Mouse (Mus musculus): Measurements from ENCODE around the gene Wfdc21. TPM values are rescaled to one million over a fixed set of nuclear protein-coding genes. Genes with fewer than 3 reads are reported as not detected.

Gene Wfdc21
- 4.0 and 6.1 TPM in 2 replicates for polyA plus RNA-seq (2015; fragmentation: Nextera tagmentation; extraction: Ambion mirVana)

DNA sequence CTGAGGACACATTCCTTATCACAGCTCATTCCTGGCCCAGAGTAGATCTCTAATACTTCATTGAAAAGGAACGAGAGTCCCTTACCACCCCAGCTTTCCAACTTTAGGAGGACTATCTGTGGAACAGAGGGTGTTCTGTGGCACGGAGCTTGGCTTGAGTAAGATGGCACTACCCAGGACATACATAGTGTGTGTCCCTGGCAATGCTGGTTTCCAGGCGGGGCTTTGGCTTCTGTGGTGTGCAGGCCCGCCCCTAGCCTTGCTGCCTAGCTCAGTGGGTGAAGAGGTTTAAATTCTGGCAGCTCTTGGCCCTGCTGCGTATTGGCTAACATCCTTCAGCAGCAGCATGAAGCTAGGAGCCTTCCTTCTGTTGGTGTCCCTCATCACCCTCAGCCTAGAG is at the start of gene Wfdc21:
TSS of gene Wfdc21 (plus strand) at position 260 of the 400 bp plus-strand sequence.
- no peak for DNase-seq
- Histone ChIP-seq H3K4me2 (no peak within 1 kb of the TSS), H3K27me3 (0 out of 2 replicates have a peak, but pooled peaks cover 16% of the 10 kb centered on the region), H3K36me3 (no peaks in the 10 kb centered on the region), H3K4me1 (replicated peaks) (no peaks in the 10 kb centered on the region), H3K4me3 (replicated peaks) (no peak within 1 kb of the TSS), H3K9me3 (replicated peaks) (no peaks in the 10 kb centered on the region), H3K27ac (no peak within 1 kb of the TSS), H3K9ac (no peak within 1 kb of the TSS)
- no peak for ATAC-seq (ENCODE audit: low read depth)
- WGBS (ENCODE audit: insufficient replicate concordance), result 61% methylated on average over 5 of the region's 5 CpGs

DNA sequence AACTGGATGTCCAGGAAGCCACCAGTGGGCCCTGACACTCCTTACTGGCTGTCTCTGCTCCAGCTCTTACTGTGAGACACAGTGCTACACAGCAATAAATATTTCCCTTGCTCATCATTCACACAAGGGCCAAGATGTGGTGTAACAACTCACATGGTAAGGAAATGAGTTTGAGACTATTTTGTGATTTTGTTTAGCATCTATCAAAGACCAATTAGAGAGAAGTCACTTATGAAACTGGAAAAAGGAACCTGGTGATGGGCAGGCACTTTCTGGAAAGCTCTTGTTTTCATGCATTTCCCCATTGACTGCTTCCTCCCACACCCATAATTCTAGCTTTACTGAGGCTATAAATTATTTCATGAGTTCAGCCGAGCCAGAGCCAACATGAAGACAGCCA is 43.0 kb upstream of the Wfdc21 start, which contains the start of gene Wfdc17:
TSS of gene Wfdc17 (plus strand) at position 287 of the 400 bp plus-strand sequence.
- Histone ChIP-seq H3K36me3 (no peaks in the 10 kb centered on the region), H3K4me3 (replicated peaks) (no peak within 1 kb of the TSS), H3K27me3 (no peaks in the 10 kb centered on the region), H3K4me2 (no peak within 1 kb of the TSS), H3K4me1 (replicated peaks) (no peaks in the 10 kb centered on the region), H3K27ac (no peak within 1 kb of the TSS), H3K9me3 (replicated peaks) (no peaks in the 10 kb centered on the region), H3K9ac (no peak within 1 kb of the TSS)
- ATAC-seq (ENCODE audit: low read depth) (no peak), DNase-seq (no peak)
- 29% methylated on average over 1 of the region's 1 CpGs for WGBS (ENCODE audit: insufficient replicate concordance)

DNA sequence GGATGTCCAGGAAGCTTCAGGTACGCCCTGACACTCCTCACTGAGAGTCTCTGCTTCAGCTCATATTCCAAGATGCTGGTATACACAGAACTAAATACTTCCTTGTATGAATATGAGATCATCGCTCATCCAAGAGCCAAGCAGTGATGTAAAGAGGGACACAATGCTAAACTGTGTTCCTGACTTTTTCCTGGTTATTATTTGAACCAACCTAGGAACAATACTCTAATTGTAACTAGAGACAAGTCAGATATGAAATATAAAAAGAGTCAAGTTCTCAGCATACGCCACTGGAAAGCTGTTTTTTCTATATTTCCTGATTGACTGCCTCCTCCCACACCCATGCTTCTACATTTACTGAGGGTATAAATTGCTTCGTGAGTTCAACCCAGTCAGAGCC is 38.0 kb upstream of the Wfdc21 start, which contains the start of gene Wfdc18:
TSS of gene Wfdc18 (plus strand) at position 301 of the 400 bp plus-strand sequence.
- Histone ChIP-seq H3K36me3 (no peaks in the 10 kb centered on the region), H3K4me2 (no peak within 1 kb of the TSS), H3K4me1 (replicated peaks) (no peaks in the 10 kb centered on the region), H3K27ac (no peak within 1 kb of the TSS), H3K9ac (no peak within 1 kb of the TSS), H3K27me3 (no peaks in the 10 kb centered on the region), H3K4me3 (replicated peaks) (no peak within 1 kb of the TSS), H3K9me3 (replicated peaks) (no peaks in the 10 kb centered on the region)
- ATAC-seq (ENCODE audit: low read depth), result no peak
- no peak for DNase-seq
- 56% methylated on average over 4 of the region's 4 CpGs for WGBS (ENCODE audit: insufficient replicate concordance)

DNA sequence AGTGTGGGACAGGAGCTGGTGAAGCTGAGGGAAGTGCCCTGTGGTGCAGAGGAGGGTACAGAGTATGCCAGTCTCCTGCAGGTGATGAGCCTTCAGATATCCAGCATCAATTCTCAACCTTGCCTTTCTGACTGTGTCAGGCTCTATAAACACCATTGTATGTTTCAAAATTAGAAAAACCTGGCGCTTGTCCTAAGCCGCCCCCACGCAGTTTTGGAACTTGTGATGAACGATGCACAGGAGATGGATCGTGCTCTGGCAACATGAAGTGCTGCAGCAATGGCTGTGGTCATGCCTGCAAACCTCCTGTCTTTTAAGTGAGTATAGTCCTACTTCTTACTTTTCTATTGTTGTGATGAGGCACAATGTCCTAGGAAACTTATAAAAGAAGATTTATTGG is 37.1 kb upstream of the Wfdc21 start:
- no peak overlapping the region for H3K27ac ChIP-seq
- no peak overlapping the region for H3K9ac ChIP-seq
- H3K27me3 ChIP-seq, result no peaks in the 10 kb centered on the region
- no peaks in the 10 kb centered on the region for H3K9me3 ChIP-seq (replicated peaks)
- no peak for DNase-seq
- H3K36me3 ChIP-seq, result no peaks in the 10 kb centered on the region
- 69% methylated on average over 5 of the region's 5 CpGs for WGBS (ENCODE audit: insufficient replicate concordance)
- H3K4me2 ChIP-seq, result no peak overlapping the region
- no peak overlapping the region for H3K4me3 ChIP-seq (replicated peaks)
- no peaks in the 10 kb centered on the region for H3K4me1 ChIP-seq (replicated peaks)
- no peak for ATAC-seq (ENCODE audit: low read depth)

DNA sequence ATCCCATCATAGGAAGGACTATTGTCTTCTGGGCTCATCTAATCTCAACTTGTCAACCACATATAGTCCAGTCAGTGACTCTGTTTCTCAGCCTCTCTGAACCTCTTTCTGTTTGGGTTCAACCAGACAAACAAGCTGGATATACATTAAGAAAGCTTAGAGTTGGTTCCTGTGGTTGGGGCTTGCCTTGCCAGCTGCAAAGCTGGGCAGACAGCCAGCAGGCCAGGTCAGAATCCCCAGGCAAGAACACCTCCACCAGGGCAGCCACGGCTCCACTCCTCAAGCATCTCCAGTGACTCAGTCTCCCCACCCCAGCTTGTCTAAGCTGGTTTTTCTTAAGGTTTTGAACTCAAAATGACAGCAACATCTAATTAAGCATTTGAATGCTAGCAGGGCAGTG is 34.1 kb upstream of the Wfdc21 start:
- Histone ChIP-seq H3K27me3 (no peaks in the 10 kb centered on the region), H3K36me3 (no peaks in the 10 kb centered on the region), H3K4me2 (no peak overlapping the region), H3K4me3 (replicated peaks) (no peak overlapping the region), H3K27ac (no peak overlapping the region), H3K9me3 (replicated peaks) (no peaks in the 10 kb centered on the region), H3K9ac (no peak overlapping the region), H3K4me1 (replicated peaks) (no peaks in the 10 kb centered on the region)
- WGBS (ENCODE audit: insufficient replicate concordance), result 56% methylated on average over 1 of the region's 1 CpGs
- ATAC-seq (ENCODE audit: low read depth) (no peak), DNase-seq (no peak)

DNA sequence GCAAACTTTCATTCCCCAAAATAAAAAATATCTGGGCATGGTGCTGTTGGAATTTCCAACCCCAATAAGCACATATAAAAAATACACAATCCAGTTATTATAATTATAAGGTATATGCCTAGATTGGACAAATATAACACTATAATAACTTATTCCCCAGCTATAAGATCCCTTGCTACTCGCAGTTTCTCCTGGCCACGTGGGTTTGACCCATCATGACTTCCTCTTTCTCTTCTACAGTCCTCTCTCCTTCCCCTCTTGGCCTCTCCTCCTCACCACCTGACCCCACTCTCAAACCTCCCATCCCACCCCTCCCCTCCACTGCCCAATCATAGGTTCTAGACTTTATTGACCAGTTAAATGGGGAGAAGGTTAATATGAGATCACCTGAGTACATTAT is 32.8 kb upstream of the Wfdc21 start:
- DNase-seq (no peak), ATAC-seq (ENCODE audit: low read depth) (no peak)
- Histone ChIP-seq H3K9me3 (replicated peaks) (no peaks in the 10 kb centered on the region), H3K36me3 (no peaks in the 10 kb centered on the region), H3K4me2 (no peak overlapping the region), H3K4me3 (replicated peaks) (no peak overlapping the region), H3K27me3 (no peaks in the 10 kb centered on the region), H3K27ac (no peak overlapping the region), H3K9ac (no peak overlapping the region), H3K4me1 (replicated peaks) (no peaks in the 10 kb centered on the region)
- 20% methylated on average over 2 of the region's 2 CpGs for WGBS (ENCODE audit: insufficient replicate concordance)

DNA sequence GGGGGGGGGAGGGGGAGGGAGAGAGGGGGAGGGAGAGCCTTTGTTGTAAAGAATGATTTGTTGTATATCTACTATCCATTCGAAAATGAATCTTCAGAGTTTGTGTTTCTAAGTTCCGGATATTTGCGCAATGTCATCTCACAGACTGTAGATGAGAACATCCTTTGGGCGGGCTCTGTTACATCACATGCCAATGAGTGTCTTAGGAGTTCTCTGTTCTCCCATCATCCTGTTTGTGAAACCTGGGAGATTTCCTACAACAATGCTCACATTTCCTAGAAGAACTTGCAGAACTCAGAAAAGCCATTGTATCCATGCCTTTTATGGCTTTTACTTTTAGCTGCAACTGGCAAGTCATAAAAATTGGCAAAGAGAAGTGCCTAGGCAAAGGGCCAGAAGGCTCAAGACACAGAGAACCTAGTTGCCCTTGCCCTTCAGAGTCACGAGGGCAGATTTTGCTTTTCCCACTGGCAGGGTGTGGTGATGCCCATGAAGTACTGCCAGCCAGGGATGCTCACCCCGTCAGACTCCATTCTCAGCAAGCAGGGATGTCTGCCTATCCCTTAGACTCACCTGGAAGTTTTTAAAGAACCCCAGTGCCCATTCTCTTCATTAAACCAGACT is 29.6 kb upstream of the Wfdc21 start:
- no peak for ATAC-seq (ENCODE audit: low read depth)
- no peaks in the 10 kb centered on the region for H3K9me3 ChIP-seq (replicated peaks)
- no peak for DNase-seq
- H3K4me1 ChIP-seq (replicated peaks), result no peaks in the 10 kb centered on the region
- H3K27ac ChIP-seq, result no peak overlapping the region
- no peak overlapping the region for H3K9ac ChIP-seq
- H3K4me2 ChIP-seq, result no peak overlapping the region
- H3K27me3 ChIP-seq, result no peaks in the 10 kb centered on the region
- no peaks in the 10 kb centered on the region for H3K36me3 ChIP-seq
- 61% methylated on average over 6 of the region's 6 CpGs for WGBS (ENCODE audit: insufficient replicate concordance)
- no peak overlapping the region for H3K4me3 ChIP-seq (replicated peaks)

DNA sequence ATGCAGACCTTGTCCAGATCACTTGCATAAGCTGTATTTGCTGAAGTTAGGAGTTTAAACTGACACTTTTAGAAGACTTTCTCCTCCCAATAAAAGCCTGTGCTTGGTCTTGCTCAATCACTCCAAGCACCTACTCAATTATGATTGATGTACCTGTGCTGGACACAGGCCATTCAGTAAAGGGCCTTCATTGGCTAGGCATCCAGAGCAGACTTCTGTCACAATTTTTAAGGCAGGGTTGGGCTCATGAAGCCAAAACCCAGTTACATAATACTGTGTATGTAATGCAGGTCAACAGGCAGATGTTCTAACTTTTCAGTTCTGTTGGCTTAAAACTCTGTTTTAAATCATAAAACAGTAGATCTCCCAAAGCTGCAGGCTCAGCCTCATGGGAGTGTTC is 26.0 kb upstream of the Wfdc21 start:
- H3K4me2 ChIP-seq, result no peak overlapping the region
- no peak overlapping the region for H3K9ac ChIP-seq
- H3K36me3 ChIP-seq, result no peaks in the 10 kb centered on the region
- no peaks in the 10 kb centered on the region for H3K4me1 ChIP-seq (replicated peaks)
- DNase-seq (no peak), ATAC-seq (ENCODE audit: low read depth) (no peak)
- H3K4me3 ChIP-seq (replicated peaks), result no peak overlapping the region
- no peaks in the 10 kb centered on the region for H3K9me3 ChIP-seq (replicated peaks)
- H3K27ac ChIP-seq, result no peak overlapping the region
- H3K27me3 ChIP-seq, result no peaks in the 10 kb centered on the region

DNA sequence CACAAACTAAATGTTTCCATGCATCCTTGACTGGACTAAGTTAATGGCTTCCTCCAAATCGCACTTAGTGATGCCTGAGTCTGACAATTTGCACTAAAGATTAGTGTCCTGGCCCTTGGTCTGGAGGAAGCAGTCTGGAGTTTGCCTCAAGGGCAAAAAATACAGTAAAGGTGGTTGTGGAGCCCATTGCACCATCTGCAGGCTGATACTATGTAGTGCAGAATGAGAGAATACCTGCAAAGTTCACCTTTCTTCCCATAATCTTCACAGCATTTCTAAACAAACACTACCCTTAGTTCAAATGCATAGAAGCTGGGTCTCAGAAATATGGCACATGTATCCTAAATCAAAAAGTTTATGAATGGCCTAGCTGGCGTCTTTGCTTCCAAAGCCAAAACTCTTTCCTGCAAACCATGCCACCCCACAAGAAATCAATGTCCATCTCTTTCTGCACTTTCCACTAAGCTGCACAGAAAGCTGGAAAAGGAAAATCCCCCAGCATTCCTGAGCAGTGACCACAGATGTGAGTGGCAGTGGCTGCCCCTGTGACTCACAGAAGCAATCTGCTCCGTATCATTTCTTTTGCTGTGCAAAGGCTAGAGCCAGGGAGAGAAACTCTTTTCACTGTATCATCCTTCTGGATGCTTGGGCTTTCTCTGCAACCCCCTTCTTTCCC is 17.8 kb upstream of the Wfdc21 start:
- Histone ChIP-seq H3K27me3 (no peaks in the 10 kb centered on the region), H3K27ac (no peak overlapping the region), H3K4me1 (replicated peaks) (no peaks in the 10 kb centered on the region), H3K4me3 (replicated peaks) (no peak overlapping the region), H3K4me2 (no peak overlapping the region), H3K36me3 (no peaks in the 10 kb centered on the region), H3K9ac (no peak overlapping the region), H3K9me3 (replicated peaks) (no peaks in the 10 kb centered on the region)
- DNase-seq, result no peak
- WGBS (ENCODE audit: insufficient replicate concordance), result 54% methylated on average over 3 of the region's 3 CpGs
- no peak for ATAC-seq (ENCODE audit: low read depth)

DNA sequence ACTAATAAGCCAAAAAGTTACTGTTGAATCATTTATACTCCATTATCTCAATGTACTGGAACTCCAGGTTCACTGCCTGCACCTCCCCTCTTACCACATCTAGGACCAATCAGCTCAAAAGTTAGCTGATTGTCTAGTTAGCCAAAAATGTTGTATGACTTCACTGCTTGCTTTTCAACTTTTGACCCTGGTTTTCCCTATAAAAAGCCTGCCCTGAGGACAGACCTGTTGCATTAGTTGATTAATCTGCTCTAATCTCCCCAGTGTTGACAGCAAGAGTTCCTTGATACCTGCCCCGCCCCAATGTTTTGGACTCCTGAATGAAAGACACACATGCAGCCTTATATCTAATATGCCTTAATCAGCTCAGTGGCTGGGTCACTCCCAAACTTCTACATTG is 15.6 kb upstream of the Wfdc21 start:
- WGBS (ENCODE audit: insufficient replicate concordance), result 81% methylated on average over 1 of the region's 1 CpGs
- H3K36me3 ChIP-seq, result no peaks in the 10 kb centered on the region
- no peak overlapping the region for H3K27ac ChIP-seq
- no peaks in the 10 kb centered on the region for H3K27me3 ChIP-seq
- DNase-seq (no peak), ATAC-seq (ENCODE audit: low read depth) (no peak)
- no peaks in the 10 kb centered on the region for H3K9me3 ChIP-seq (replicated peaks)
- no peak overlapping the region for H3K4me2 ChIP-seq
- no peaks in the 10 kb centered on the region for H3K4me1 ChIP-seq (replicated peaks)
- H3K4me3 ChIP-seq (replicated peaks), result no peak overlapping the region
- no peak overlapping the region for H3K9ac ChIP-seq

DNA sequence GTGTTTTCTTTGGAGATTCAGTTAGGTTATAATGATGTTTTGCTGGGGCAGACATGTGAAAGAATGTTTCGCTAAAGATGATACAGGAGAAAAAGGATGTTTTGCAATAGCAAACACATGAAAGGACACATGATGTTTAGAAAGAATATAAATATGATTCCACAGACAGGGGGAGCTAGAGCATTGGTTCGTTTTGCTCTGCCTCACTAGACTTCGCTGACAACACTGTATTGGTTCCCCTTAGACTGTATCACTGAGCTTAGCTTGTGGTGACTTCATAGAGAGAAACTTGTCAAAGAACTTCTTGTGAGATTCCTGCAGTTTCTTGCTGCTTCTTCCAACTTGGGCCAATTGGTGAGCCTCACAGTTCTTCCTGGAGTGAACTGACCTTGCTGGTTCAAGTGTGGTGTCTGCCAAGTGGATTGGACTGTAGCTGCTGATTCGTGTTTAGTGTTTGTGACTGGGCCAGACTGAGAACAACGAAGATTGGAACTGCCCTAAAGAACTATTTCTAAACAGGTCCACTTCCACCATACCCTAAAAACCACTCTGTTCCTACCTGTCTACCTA is 13.6 kb upstream of the Wfdc21 start:
- 52% methylated on average over 5 of the region's 5 CpGs for WGBS (ENCODE audit: insufficient replicate concordance)
- ATAC-seq (ENCODE audit: low read depth), result no peak
- H3K36me3 ChIP-seq, result no peaks in the 10 kb centered on the region

DNA sequence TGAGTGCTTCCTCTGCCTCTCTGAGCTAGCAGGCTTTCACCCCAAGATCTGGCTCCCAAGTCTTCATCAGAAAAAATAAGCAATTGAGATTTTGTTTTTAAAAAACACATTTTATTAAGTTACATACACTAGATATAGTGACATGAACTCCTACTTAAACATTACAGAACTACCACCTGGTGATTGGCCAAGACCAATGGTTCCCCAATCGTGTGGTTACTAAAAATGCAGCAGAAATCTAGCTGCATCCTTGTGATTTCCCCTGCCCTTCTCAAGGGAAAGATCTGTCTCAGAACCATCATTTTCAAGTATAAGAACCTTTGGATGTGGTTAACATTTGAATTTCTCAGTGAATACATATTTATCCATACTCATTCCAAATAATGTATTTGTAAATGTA is 12.5 kb upstream of the Wfdc21 start:
- no peak overlapping the region for H3K9ac ChIP-seq
- no peaks in the 10 kb centered on the region for H3K9me3 ChIP-seq (replicated peaks)
- H3K4me2 ChIP-seq, result no peak overlapping the region
- H3K27ac ChIP-seq, result no peak overlapping the region
- 44% methylated on average over 1 of the region's 1 CpGs for WGBS (ENCODE audit: insufficient replicate concordance)
- no peak for DNase-seq
- no peak for ATAC-seq (ENCODE audit: low read depth)
- no peak overlapping the region for H3K4me3 ChIP-seq (replicated peaks)
- H3K27me3 ChIP-seq, result no peaks in the 10 kb centered on the region
- H3K4me1 ChIP-seq (replicated peaks), result no peaks in the 10 kb centered on the region
- no peaks in the 10 kb centered on the region for H3K36me3 ChIP-seq

More for the DNA sequence above, 13.6 kb upstream of the Wfdc21 start:
- no peaks in the 10 kb centered on the region for H3K4me1 ChIP-seq (replicated peaks)
- no peak for DNase-seq
- no peak overlapping the region for H3K4me3 ChIP-seq (replicated peaks)
- no peak overlapping the region for H3K4me2 ChIP-seq
- no peak overlapping the region for H3K9ac ChIP-seq
- H3K27me3 ChIP-seq, result no peaks in the 10 kb centered on the region
- H3K27ac ChIP-seq, result no peak overlapping the region
- no peaks in the 10 kb centered on the region for H3K9me3 ChIP-seq (replicated peaks)
